Mouse (Mus musculus) limb, embryonic 13.5 days (tissue): Measurements from ENCODE around the gene Gm12248. TPM values are rescaled to one million over a fixed set of nuclear protein-coding genes. Genes with fewer than 3 reads are reported as not detected.

ENCODE experiments used
- ATAC-seq: fragments of 200-750 bp; cut with Nextera tagmentation; 2 replicates; pipeline ENCODE4 v1.8.0; 2017; ENCODE audit warnings: low read depth, moderate number of reproducible peaks, moderate TSS enrichment; ENCODE audit not compliant: low FRiP score
- H3K27ac ChIP-seq: fragments of 300-500 bp; sonication (generic); 2 replicates; pipeline ENCODE4 v1.5.1; 2015; ENCODE audit warnings: inconsistent platforms, mild to moderate bottlenecking, moderate library complexity
- H3K27me3 ChIP-seq: fragments of 300-500 bp; sonication (generic); 2 replicates; pipeline ENCODE4 v1.6.1; 2015; ENCODE audit warnings: mild to moderate bottlenecking, inconsistent platforms
- H3K36me3 ChIP-seq: fragments of 300-500 bp; sonication (generic); 2 replicates; pipeline ENCODE4 v1.6.1; 2015; ENCODE audit warnings: inconsistent platforms, mild to moderate bottlenecking, moderate library complexity
- H3K4me1 ChIP-seq: fragments of 300-500 bp; sonication (generic); 2 replicates; pipeline ENCODE4 v1.6.1; 2015; ENCODE audit warnings: inconsistent platforms
- H3K4me2 ChIP-seq: fragments of 300-500 bp; sonication (generic); replicated peaks from 2 replicates; pipeline ENCODE4 v1.6.1; 2015; ENCODE audit warnings: inconsistent platforms, mild to moderate bottlenecking, moderate library complexity
- H3K4me3 ChIP-seq: fragments of 300-500 bp; sonication (generic); 2 replicates; pipeline ENCODE4 v1.5.1; 2015; ENCODE audit warnings: moderate library complexity, mild to moderate bottlenecking, inconsistent platforms
- H3K9ac ChIP-seq: fragments of 300-500 bp; sonication (generic); 2 replicates; pipeline ENCODE4 v1.6.1; 2015; ENCODE audit warnings: mild to moderate bottlenecking, inconsistent platforms
- H3K9me3 ChIP-seq: fragments of 300-500 bp; sonication (generic); 2 replicates; pipeline ENCODE4 v1.6.1; 2016; ENCODE audit warnings: inconsistent platforms
- WGBS: fragments of 180-500 bp; shearing (Covaris S2); methylation state at CpG from one replicate; pipeline ENCODE4 v1.1.7; 2015; 5-methylcytosine and 5-hydroxymethylcytosine counted together
- polyA plus RNA-seq: library from polyadenylated mRNA; unstranded; fragments of >200 nt; fragmentation: Nextera tagmentation; extraction: Ambion mirVana; gene quantifications from 2 replicates; pipeline ENCODE4 v1.2.1, GENCODE M21; 2015

Gm12248 gene
- polyA plus RNA-seq, 1 experiment from 2014 or later: not detected

GRCm38 (mm10) chr11:58121351-58121750 lies 28.4 kb upstream of the Gm12248 start:
- no peak overlapping the region for H3K9ac ChIP-seq
- ATAC-seq: no peak
- H3K27ac ChIP-seq: no peak overlapping the region
- no peaks in the 10 kb centered on the region for H3K9me3 ChIP-seq
- H3K27me3 ChIP-seq: no peaks in the 10 kb centered on the region
- 89% methylated on average over 9 of the region's 9 CpGs for WGBS
- no peak overlapping the region for H3K4me2 ChIP-seq
- H3K36me3 ChIP-seq: peaks cover 97% of the 10 kb centered on the region
- no peaks in the 10 kb centered on the region for H3K4me1 ChIP-seq
- H3K4me3 ChIP-seq: no peak overlapping the region

- no peak for ATAC-seq
- peaks cover 97% of the 10 kb centered on the region for H3K36me3 ChIP-seq
- H3K4me3 ChIP-seq: no peak overlapping the region
Measured at GRCm38 (mm10) chr11:58120655-58121054, 27.7 kb upstream of the Gm12248 start.

DNA sequence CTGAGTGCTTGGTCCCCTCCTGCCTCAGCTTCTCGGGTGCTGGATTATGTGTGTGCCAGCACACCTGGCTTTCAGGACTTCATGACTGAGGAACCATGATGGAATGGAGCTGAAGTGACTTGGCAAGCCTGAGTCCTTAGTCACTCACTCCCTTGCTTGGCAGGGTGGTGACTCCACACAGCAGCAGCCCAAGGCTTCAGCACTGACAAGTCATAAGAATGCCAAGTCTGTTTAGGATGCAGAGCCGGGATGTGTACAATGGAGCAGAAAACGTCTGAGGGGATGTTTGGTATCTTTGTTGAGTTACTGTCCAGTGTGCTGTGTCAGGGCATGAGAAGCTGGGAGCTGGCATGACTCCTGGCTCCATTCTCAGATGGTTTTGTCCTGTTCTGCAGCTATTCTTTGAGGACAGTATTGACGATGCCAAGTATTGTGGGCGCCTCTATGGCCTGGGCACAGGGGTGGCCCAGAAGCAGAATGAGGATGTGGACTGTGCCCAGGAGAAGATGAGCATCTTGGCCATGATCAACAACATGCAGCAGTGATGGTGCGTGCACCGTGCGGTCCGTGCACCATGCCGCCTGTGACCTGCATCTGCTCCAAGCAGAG lies 24.2 kb upstream of the Gm12248 start:
- no peaks in the 10 kb centered on the region for H3K4me1 ChIP-seq
- no peak overlapping the region for H3K4me3 ChIP-seq
- ATAC-seq: no peak
- no peaks in the 10 kb centered on the region for H3K27me3 ChIP-seq
- H3K9ac ChIP-seq: no peak overlapping the region
- 91% methylated on average over 10 of the region's 10 CpGs for WGBS
- H3K27ac ChIP-seq: no peak overlapping the region
- no peaks in the 10 kb centered on the region for H3K9me3 ChIP-seq
- H3K4me2 ChIP-seq: no peak overlapping the region
- peaks cover 100% of the 10 kb centered on the region for H3K36me3 ChIP-seq

More at GRCm38 (mm10) chr11:58120655-58121054, 27.7 kb upstream of the Gm12248 start:
- WGBS: 83% methylated on average over 3 of the region's 3 CpGs
- Histone ChIP-seq H3K4me1 (no peaks in the 10 kb centered on the region), H3K27me3 (no peaks in the 10 kb centered on the region), H3K9ac (no peak overlapping the region), H3K27ac (no peak overlapping the region), H3K9me3 (no peaks in the 10 kb centered on the region), H3K4me2 (no peak overlapping the region)

DNA sequence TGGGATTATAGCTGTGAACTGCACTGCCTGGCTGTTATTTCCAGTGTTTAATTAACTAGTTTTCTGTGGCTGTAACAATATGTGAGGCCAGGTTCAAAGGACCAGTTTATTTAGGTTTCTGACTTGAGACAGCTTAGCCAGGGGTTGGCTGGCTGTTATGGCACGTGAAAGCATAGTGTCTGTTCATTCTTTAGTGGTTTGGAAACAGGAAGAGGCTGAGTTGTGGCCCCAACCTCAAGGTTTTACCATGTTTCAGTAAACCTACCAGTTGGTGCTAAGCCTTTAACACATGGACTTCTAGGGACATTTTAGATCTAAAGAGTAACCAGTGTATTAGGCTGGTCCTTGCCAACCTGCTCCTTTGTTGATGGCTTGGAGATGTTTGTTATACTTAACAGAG lies 23.6 kb upstream of the Gm12248 start:
- H3K9ac ChIP-seq: no peak overlapping the region
- no peaks in the 10 kb centered on the region for H3K9me3 ChIP-seq
- H3K27me3 ChIP-seq: no peaks in the 10 kb centered on the region
- WGBS: 62% methylated on average over 1 of the region's 1 CpGs
- H3K4me2 ChIP-seq: no peak overlapping the region
- H3K4me1 ChIP-seq: no peaks in the 10 kb centered on the region
- ATAC-seq: no peak
- peaks cover 100% of the 10 kb centered on the region for H3K36me3 ChIP-seq
- H3K27ac ChIP-seq: no peak overlapping the region
- H3K4me3 ChIP-seq: no peak overlapping the region

GRCm38 (mm10) chr11:58107664-58108337 lies 14.9 kb upstream of the Gm12248 start:
- no peak overlapping the region for H3K4me3 ChIP-seq
- H3K9ac ChIP-seq: no peak overlapping the region
- peaks cover 40% of the 10 kb centered on the region for H3K36me3 ChIP-seq
- ATAC-seq: no peak
- H3K4me2 ChIP-seq: no peak overlapping the region
- H3K9me3 ChIP-seq: no peaks in the 10 kb centered on the region
- peaks cover 24% of the 10 kb centered on the region for H3K4me1 ChIP-seq
- no peaks in the 10 kb centered on the region for H3K27me3 ChIP-seq
- 87% methylated on average over 4 of the region's 4 CpGs for WGBS
- no peak overlapping the region for H3K27ac ChIP-seq

GRCm38 (mm10) chr11:58107009-58107408 lies 14.1 kb upstream of the Gm12248 start:
- no peak overlapping the region for H3K4me2 ChIP-seq
- H3K36me3 ChIP-seq: peaks cover 32% of the 10 kb centered on the region
- peaks cover 32% of the 10 kb centered on the region for H3K4me1 ChIP-seq
- H3K27me3 ChIP-seq: no peaks in the 10 kb centered on the region
- H3K4me3 ChIP-seq: no peak overlapping the region
- no peak overlapping the region for H3K27ac ChIP-seq
- no peak for ATAC-seq
- no peaks in the 10 kb centered on the region for H3K9me3 ChIP-seq
- WGBS: 53% methylated on average over 3 of the region's 3 CpGs
- no peak overlapping the region for H3K9ac ChIP-seq

- peak overlapping the region; percentile 98 for H3K4me3 ChIP-seq
- ATAC-seq: 0 out of 2 replicates have a peak, but pooled peaks have one; percentile 4
- H3K27ac ChIP-seq: peak overlapping the region; percentile 86
- H3K9me3 ChIP-seq: no peaks in the 10 kb centered on the region
- H3K4me1 ChIP-seq: peaks cover 32% of the 10 kb centered on the region
- WGBS: 0% methylated on average over 24 of the region's 24 CpGs
- H3K4me2 ChIP-seq: peak overlapping the region; percentile 82
- peak overlapping the region; percentile 94 for H3K9ac ChIP-seq
- peaks cover 5% of the 10 kb centered on the region; the same call in 1 of the 2 replicates for H3K36me3 ChIP-seq
- H3K27me3 ChIP-seq: no peaks in the 10 kb centered on the region
Measured at GRCm38 (mm10) chr11:58104351-58104791, 11.4 kb upstream of the Gm12248 start.

GRCm38 (mm10) chr11:58103697-58104306 lies 10.9 kb upstream of the Gm12248 start, which contains the start of gene Cnot8:
Gene Cnot8, plus strand, starts transcription at chr11:58104153.
- WGBS: under 1% methylated on average over 55 of the region's 55 CpGs
- H3K4me2 ChIP-seq: peak within 1 kb of the TSS; percentile 82
- H3K27me3 ChIP-seq: peaks cover 3% of the 10 kb centered on the region; the same call in 1 of the 2 replicates
- peaks cover 5% of the 10 kb centered on the region; the same call in 1 of the 2 replicates for H3K36me3 ChIP-seq
- H3K27ac ChIP-seq: peak within 1 kb of the TSS; percentile 86
- H3K4me3 ChIP-seq: peak within 1 kb of the TSS; percentile 98
- H3K9ac ChIP-seq: peak within 1 kb of the TSS; percentile 94
- peaks cover 32% of the 10 kb centered on the region for H3K4me1 ChIP-seq
- peak; percentile 96 for ATAC-seq
- H3K9me3 ChIP-seq: no peaks in the 10 kb centered on the region

DNA sequence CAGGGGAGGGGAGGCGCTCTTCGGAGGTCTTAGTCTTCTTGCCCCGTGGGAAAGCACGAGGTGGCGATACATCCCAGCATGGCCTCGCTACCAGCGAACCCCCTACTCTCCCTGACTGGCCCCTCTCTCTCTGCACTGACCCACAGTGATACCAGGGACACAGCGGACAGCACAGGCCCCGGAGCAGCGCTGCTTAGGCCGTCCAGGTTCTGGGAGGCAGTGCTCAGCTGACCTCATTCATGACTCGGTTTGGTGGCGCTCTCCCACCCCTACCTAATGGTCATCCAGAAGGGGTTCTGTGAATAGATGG lies 10.4 kb upstream of the Gm12248 start:
- Histone ChIP-seq H3K4me1 (peaks cover 32% of the 10 kb centered on the region), H3K9ac (peak overlapping the region; percentile 60), H3K4me2 (peak overlapping the region; percentile 82), H3K36me3 (peaks cover 5% of the 10 kb centered on the region; the same call in 1 of the 2 replicates), H3K27ac (0 out of 2 replicates have a peak overlapping the region, but pooled peaks have one; percentile 23), H3K9me3 (no peaks in the 10 kb centered on the region), H3K27me3 (peaks cover 8% of the 10 kb centered on the region), H3K4me3 (peak overlapping the region; percentile 98)
- peak; percentile 38 for ATAC-seq
- WGBS: 65% methylated on average over 13 of the region's 13 CpGs

DNA sequence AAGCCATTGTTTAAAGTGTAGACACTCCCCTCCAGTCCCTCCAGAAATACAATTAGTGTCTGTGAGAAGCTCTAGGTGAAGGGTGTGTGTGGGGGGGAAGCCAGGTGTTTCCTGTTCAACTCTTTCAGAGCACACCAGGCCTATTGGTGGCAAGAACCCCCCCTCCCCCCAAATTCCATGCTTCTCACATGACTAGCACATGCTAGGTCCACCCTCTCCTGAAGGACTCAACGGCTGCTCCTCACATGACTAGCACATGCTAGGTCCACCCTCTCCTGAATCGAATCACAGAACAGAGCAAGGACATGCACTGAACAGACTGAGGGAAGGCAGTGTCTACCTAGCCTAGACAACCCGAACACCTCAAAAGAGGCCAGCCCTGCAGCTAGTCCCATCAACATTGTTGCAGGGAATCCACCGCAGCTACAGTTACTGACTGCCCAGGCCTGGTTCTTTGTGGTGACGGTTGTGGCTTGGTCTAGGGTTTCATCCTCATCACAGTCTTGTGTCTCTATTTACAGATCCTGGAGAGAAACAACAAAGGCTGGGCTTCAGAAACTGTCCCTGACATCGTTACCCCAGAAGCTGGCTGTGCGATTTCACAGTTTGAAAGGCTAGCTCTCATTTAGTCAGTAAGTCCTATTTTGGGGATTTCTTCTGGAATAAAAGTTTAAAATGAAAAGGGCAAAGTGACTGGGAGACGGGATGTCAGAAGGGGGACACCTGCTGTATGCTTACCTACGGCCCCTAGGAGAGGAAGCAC lies 9.8 kb upstream of the Gm12248 start:
- Histone ChIP-seq H3K4me3 (peak overlapping the region; percentile 98), H3K36me3 (peaks cover 1% of the 10 kb centered on the region; the same call in 1 of the 2 replicates), H3K9me3 (no peaks in the 10 kb centered on the region), H3K4me1 (peaks cover 30% of the 10 kb centered on the region), H3K4me2 (peak overlapping the region; percentile 82), H3K9ac (peak overlapping the region; percentile 60), H3K27ac (peak overlapping the region; percentile 44; the same call in 1 of the 2 replicates), H3K27me3 (peaks cover 13% of the 10 kb centered on the region)
- no peak for ATAC-seq
- 84% methylated on average over 9 of the region's 9 CpGs for WGBS

DNA sequence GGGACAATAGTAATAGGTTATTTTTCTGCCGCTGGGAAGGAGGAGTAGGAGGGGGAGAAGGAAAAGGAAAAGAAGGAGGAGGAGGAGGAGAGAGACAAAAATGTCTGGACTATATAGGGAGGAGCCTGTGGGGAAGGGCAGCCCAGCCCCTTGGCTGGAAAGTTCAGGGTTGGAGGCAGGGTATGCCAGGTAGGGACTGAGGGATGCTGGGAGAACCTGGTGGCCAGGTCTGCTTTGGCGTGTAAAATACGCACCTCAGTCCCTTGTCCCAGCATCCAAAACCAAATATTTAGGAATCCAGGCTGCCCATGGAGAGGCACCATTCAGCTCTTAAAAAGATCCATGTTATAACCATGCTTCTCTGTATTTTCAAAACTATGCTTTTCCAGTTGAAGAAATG lies 9.2 kb upstream of the Gm12248 start:
- Histone ChIP-seq H3K9ac (no peak overlapping the region), H3K27me3 (peaks cover 20% of the 10 kb centered on the region), H3K4me1 (peaks cover 23% of the 10 kb centered on the region), H3K27ac (0 out of 2 replicates have a peak overlapping the region, but pooled peaks have one; percentile 28), H3K4me3 (no peak overlapping the region), H3K9me3 (no peaks in the 10 kb centered on the region), H3K36me3 (no peaks in the 10 kb centered on the region), H3K4me2 (no peak overlapping the region)
- WGBS: 69% methylated on average over 3 of the region's 3 CpGs
- ATAC-seq: no peak
